Mouse (Mus musculus) midbrain, embryonic 15.5 days (tissue): ENCODE results near the gene Gtf2i. TPM values are rescaled to one million over a fixed set of nuclear protein-coding genes. Genes with fewer than 3 reads are reported as not detected.

Experiments
- ATAC-seq: fragments of 200-750 bp; cut with Nextera tagmentation; replicated peaks from 2 replicates; pipeline ENCODE4 v1.8.0; 2017; ENCODE audit warnings: moderate TSS enrichment
- H3K27ac ChIP-seq: fragments of 300-500 bp; sonication (generic); 2 replicates; pipeline ENCODE4 v1.5.1; 2015; ENCODE audit warnings: mild to moderate bottlenecking, inconsistent platforms
- H3K27me3 ChIP-seq: fragments of 300-500 bp; sonication (generic); replicated peaks from 2 replicates; pipeline ENCODE4 v1.6.1; 2015; ENCODE audit warnings: inconsistent platforms
- H3K36me3 ChIP-seq: fragments of 300-500 bp; sonication (generic); replicated peaks from 2 replicates; pipeline ENCODE4 v1.6.1; 2015; ENCODE audit warnings: inconsistent platforms
- H3K4me1 ChIP-seq: fragments of 300-500 bp; sonication (generic); 2 replicates; pipeline ENCODE4 v1.6.1; 2015; ENCODE audit warnings: inconsistent platforms
- H3K4me2 ChIP-seq: fragments of 300-500 bp; sonication (generic); 2 replicates; pipeline ENCODE4 v1.6.1; 2015; ENCODE audit warnings: inconsistent platforms, mild to moderate bottlenecking, moderate library complexity
- H3K4me3 ChIP-seq: fragments of 300-500 bp; sonication (generic); 2 replicates; pipeline ENCODE4 v1.5.1; 2015; ENCODE audit warnings: mild to moderate bottlenecking, inconsistent platforms
- H3K9ac ChIP-seq: fragments of 300-500 bp; sonication (generic); 2 replicates; pipeline ENCODE4 v1.6.1; 2015; ENCODE audit warnings: mild to moderate bottlenecking, inconsistent platforms
- H3K9me3 ChIP-seq: fragments of 300-500 bp; sonication (generic); 2 replicates; pipeline ENCODE4 v1.6.1; 2016; ENCODE audit warnings: inconsistent platforms
- WGBS: fragments of 180-500 bp; shearing (Covaris S2); methylation state at CpG from one replicate; pipeline ENCODE4 v1.1.7; 2015; ENCODE audit warnings: mixed read lengths; 5-methylcytosine and 5-hydroxymethylcytosine counted together
- polyA plus RNA-seq: library from polyadenylated mRNA; unstranded; fragments of >200 nt; fragmentation: Nextera tagmentation; extraction: Ambion mirVana; gene quantifications from 2 replicates; pipeline ENCODE4 v1.2.1, GENCODE M21; 2015

Gene Gtf2i
- polyA plus RNA-seq, 1 experiment from 2014 or later: 149 TPM

GRCm38 (mm10) chr5:134270566-134270965, 44.0 kb downstream of the Gtf2i start:
- Histone ChIP-seq H3K36me3 (peaks cover 51% of the 10 kb centered on the region), H3K27ac (no peak overlapping the region), H3K27me3 (no peaks in the 10 kb centered on the region), H3K4me2 (no peak overlapping the region), H3K4me1 (no peaks in the 10 kb centered on the region), H3K9ac (no peak overlapping the region), H3K9me3 (no peaks in the 10 kb centered on the region), H3K4me3 (no peak overlapping the region)
- 92% methylated on average over 4 of the region's 4 CpGs for WGBS
- ATAC-seq: no peak

DNA sequence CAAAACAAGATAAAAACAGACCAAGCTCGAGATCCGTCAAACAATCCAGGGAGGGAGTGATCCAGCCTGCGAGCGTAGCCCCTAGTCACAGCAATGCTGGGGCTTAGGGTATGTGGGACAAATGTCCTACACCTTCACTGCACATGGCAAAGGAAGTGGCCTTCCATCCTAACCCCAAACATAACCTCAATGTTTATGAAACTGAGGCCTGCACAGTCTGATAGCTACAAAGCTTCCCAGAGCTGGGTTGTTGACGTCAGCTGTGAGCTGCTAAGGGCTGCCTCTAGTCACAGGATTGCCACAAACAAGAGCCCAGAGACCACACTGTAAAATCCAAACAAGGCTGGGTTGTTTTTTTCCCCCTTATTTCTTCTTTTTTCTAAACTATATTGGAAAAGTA, 44.8 kb downstream of the Gtf2i start:
- Histone ChIP-seq H3K27ac (no peak overlapping the region), H3K9ac (no peak overlapping the region), H3K27me3 (no peaks in the 10 kb centered on the region), H3K4me2 (no peak overlapping the region), H3K36me3 (peaks cover 47% of the 10 kb centered on the region), H3K4me1 (no peaks in the 10 kb centered on the region), H3K4me3 (no peak overlapping the region), H3K9me3 (no peaks in the 10 kb centered on the region)
- ATAC-seq: no peak
- WGBS: 81% methylated on average over 5 of the region's 5 CpGs

- no peak overlapping the region for H3K9ac ChIP-seq
- WGBS: 96% methylated on average over 8 of the region's 8 CpGs
- no peaks in the 10 kb centered on the region for H3K27me3 ChIP-seq
- H3K36me3 ChIP-seq: peaks cover 50% of the 10 kb centered on the region
- H3K9me3 ChIP-seq: no peaks in the 10 kb centered on the region
- H3K27ac ChIP-seq: no peak overlapping the region
- no peak overlapping the region for H3K4me3 ChIP-seq
- no peaks in the 10 kb centered on the region for H3K4me1 ChIP-seq
- no peak for ATAC-seq
- no peak overlapping the region for H3K4me2 ChIP-seq
Observed at GRCm38 (mm10) chr5:134268751-134269150, 45.8 kb downstream of the Gtf2i start.

DNA sequence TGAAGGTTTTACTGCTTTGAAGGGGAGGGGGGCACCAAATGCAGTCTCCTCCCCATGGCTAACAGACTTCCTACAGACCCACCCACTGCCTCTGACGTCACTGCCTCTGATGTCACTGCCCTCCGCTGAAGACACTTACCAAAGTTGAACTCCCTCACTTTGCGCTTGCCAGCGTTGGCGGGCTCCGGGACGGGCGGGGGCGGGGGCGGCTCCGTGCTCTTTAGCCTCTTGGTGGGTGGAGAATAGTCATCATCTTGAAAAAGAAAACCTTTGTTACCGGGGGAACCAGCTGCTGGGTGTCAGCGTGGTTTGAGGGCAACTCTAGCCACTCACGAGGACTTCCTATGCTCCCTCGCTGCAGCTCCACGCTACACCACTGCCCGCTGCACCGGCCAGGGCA, 48.2 kb downstream of the Gtf2i start:
- Histone ChIP-seq H3K9ac (no peak overlapping the region), H3K4me2 (no peak overlapping the region), H3K9me3 (no peaks in the 10 kb centered on the region), H3K4me3 (no peak overlapping the region), H3K27me3 (no peaks in the 10 kb centered on the region), H3K4me1 (no peaks in the 10 kb centered on the region), H3K36me3 (peaks cover 66% of the 10 kb centered on the region), H3K27ac (no peak overlapping the region)
- WGBS: 89% methylated on average over 18 of the region's 18 CpGs
- ATAC-seq: no peak

GRCm38 (mm10) chr5:134265890-134266289, 48.7 kb downstream of the Gtf2i start:
- Histone ChIP-seq H3K9me3 (no peaks in the 10 kb centered on the region), H3K9ac (no peak overlapping the region), H3K4me1 (no peaks in the 10 kb centered on the region), H3K27ac (no peak overlapping the region), H3K4me2 (no peak overlapping the region), H3K4me3 (no peak overlapping the region), H3K27me3 (no peaks in the 10 kb centered on the region), H3K36me3 (peaks cover 66% of the 10 kb centered on the region)
- ATAC-seq: no peak
- 92% methylated on average over 2 of the region's 2 CpGs for WGBS

GRCm38 (mm10) chr5:134260001-134260636, 54.4 kb downstream of the Gtf2i start:
- H3K27me3 ChIP-seq: no peaks in the 10 kb centered on the region
- no peaks in the 10 kb centered on the region for H3K4me1 ChIP-seq
- no peak for ATAC-seq
- H3K9ac ChIP-seq: no peak overlapping the region
- WGBS: 90% methylated on average over 9 of the region's 9 CpGs
- H3K4me2 ChIP-seq: no peak overlapping the region
- no peaks in the 10 kb centered on the region for H3K9me3 ChIP-seq
- H3K27ac ChIP-seq: no peak overlapping the region
- no peak overlapping the region for H3K4me3 ChIP-seq
- H3K36me3 ChIP-seq: peaks cover 85% of the 10 kb centered on the region

GRCm38 (mm10) chr5:134258934-134259333, 55.6 kb downstream of the Gtf2i start:
- no peak overlapping the region for H3K27ac ChIP-seq
- no peak overlapping the region for H3K4me2 ChIP-seq
- H3K4me3 ChIP-seq: no peak overlapping the region
- peaks cover 87% of the 10 kb centered on the region for H3K36me3 ChIP-seq
- WGBS: 90% methylated on average over 2 of the region's 2 CpGs
- H3K4me1 ChIP-seq: no peaks in the 10 kb centered on the region
- no peaks in the 10 kb centered on the region for H3K9me3 ChIP-seq
- no peak for ATAC-seq
- H3K9ac ChIP-seq: no peak overlapping the region
- no peaks in the 10 kb centered on the region for H3K27me3 ChIP-seq

- H3K4me3 ChIP-seq: no peak overlapping the region
- WGBS: 86% methylated on average over 4 of the region's 4 CpGs
- no peak overlapping the region for H3K9ac ChIP-seq
- no peak overlapping the region for H3K4me2 ChIP-seq
- no peak for ATAC-seq
- H3K27me3 ChIP-seq: no peaks in the 10 kb centered on the region
- H3K36me3 ChIP-seq: peaks cover 87% of the 10 kb centered on the region
- no peaks in the 10 kb centered on the region for H3K9me3 ChIP-seq
- no peaks in the 10 kb centered on the region for H3K4me1 ChIP-seq
- no peak overlapping the region for H3K27ac ChIP-seq
Observed at GRCm38 (mm10) chr5:134258395-134258794, 56.2 kb downstream of the Gtf2i start.

GRCm38 (mm10) chr5:134257349-134258031, 57.1 kb downstream of the Gtf2i start:
- Histone ChIP-seq H3K9me3 (no peaks in the 10 kb centered on the region), H3K27me3 (no peaks in the 10 kb centered on the region), H3K27ac (no peak overlapping the region), H3K9ac (no peak overlapping the region), H3K36me3 (peaks cover 86% of the 10 kb centered on the region), H3K4me1 (no peaks in the 10 kb centered on the region), H3K4me3 (no peak overlapping the region), H3K4me2 (no peak overlapping the region)
- ATAC-seq: no peak
- 93% methylated on average over 13 of the region's 13 CpGs for WGBS

DNA sequence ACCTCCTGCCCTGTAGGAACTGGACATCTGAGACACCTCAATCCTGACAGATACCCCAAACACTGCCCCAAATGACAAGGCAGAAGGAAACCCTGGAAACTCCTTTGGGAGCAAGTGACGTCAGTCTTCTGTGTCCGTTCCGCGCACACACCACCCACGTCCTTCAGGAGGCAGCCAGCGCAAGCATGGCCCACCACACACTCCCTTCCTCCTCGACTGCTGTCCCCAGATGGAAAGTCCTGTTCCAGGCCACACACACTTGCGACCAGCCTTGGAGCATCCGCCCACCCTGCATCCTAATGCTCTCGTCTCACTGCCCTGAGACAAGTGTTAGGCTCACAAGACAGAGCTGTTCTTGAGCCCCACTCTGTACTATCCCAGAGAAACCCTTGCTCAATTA, 59.3 kb downstream of the Gtf2i start:
- Histone ChIP-seq H3K9ac (no peak overlapping the region), H3K4me3 (no peak overlapping the region), H3K27me3 (no peaks in the 10 kb centered on the region), H3K36me3 (peaks cover 85% of the 10 kb centered on the region), H3K4me1 (no peaks in the 10 kb centered on the region), H3K4me2 (no peak overlapping the region), H3K9me3 (no peaks in the 10 kb centered on the region), H3K27ac (no peak overlapping the region)
- 91% methylated on average over 10 of the region's 10 CpGs for WGBS
- no peak for ATAC-seq

DNA sequence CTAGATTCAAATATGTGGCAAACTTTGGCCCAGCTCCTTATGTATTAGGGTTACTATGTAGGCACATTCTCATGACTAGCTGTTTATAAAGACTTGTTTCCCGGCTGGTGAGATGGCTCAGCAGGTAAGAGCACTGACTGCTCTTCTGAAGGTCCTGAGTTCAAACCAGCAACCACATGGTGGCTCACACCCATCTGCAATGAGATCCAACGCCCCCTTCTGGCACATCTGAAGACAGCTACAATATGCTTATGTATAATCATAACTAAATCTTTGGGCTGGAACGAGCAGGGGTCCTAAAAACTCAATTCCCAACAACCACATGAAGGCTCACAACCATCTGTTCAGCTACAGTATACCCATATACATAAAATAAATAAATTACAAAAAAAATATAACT, 60.8 kb downstream of the Gtf2i start:
- Histone ChIP-seq H3K27me3 (no peaks in the 10 kb centered on the region), H3K9me3 (no peaks in the 10 kb centered on the region), H3K4me1 (no peaks in the 10 kb centered on the region), H3K4me3 (no peak overlapping the region), H3K36me3 (peaks cover 84% of the 10 kb centered on the region), H3K27ac (no peak overlapping the region), H3K9ac (no peak overlapping the region), H3K4me2 (no peak overlapping the region)
- 77% methylated on average over 3 of the region's 3 CpGs for WGBS
- ATAC-seq: no peak

DNA sequence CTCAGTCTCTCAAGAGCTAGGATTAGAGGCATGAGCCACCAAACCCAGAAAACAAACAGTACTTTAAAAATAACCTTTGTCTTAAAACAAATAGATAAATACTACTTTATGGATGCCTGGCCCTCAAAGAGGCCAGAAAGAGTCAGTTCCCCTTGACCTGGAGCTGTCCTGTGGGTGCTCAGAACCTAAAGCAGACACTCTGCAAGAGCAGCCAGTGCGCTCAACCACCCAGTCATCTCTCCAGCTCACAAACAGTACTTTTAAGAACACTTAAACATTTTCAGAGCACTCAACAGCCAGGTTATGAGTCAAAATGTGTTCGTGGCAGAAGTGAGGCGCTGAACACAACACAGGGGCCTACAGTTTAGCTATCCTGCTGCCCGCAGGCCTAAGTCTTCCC, 63.5 kb downstream of the Gtf2i start:
- Histone ChIP-seq H3K27ac (no peak overlapping the region), H3K9ac (no peak overlapping the region), H3K4me3 (no peak overlapping the region), H3K4me1 (no peaks in the 10 kb centered on the region), H3K9me3 (no peaks in the 10 kb centered on the region), H3K27me3 (no peaks in the 10 kb centered on the region), H3K36me3 (peaks cover 83% of the 10 kb centered on the region), H3K4me2 (no peak overlapping the region)
- WGBS: 97% methylated on average over 4 of the region's 4 CpGs
- ATAC-seq: no peak

DNA sequence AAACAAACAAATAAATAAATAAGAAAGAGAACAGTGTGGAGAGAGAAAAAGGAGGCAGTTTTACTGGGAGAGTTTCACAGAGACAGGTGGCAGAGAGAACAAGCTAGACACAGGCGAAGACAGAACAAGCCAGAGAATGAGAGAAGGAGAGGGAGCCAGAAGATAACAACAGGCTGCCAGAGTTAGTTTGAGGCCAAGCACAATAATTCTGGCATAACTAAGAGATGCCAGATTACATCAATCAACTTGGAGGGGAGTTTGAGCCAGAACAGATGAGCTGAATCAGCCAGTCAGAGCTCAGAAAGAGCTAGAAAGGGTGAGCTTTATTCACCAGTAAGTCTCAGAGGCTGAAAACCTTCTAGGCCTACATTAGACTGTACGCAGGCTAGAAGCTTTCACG, 64.0 kb downstream of the Gtf2i start:
- Histone ChIP-seq H3K4me2 (no peak overlapping the region), H3K9me3 (no peaks in the 10 kb centered on the region), H3K27me3 (no peaks in the 10 kb centered on the region), H3K27ac (no peak overlapping the region), H3K4me1 (no peaks in the 10 kb centered on the region), H3K9ac (no peak overlapping the region), H3K4me3 (no peak overlapping the region), H3K36me3 (peaks cover 82% of the 10 kb centered on the region)
- WGBS: 93% methylated on average over 3 of the region's 3 CpGs
- no peak for ATAC-seq
